Mouse (Mus musculus): ENCODE results near the gene Otof. TPM values are rescaled to one million over a fixed set of nuclear protein-coding genes. Genes with fewer than 3 reads are reported as not detected.

Gene Otof
- polyA plus RNA-seq, 3 experiments from 2014 or later: not detected

- no peak for ATAC-seq
Measured at GRCm38 (mm10) chr5:30423572-30424244, 38.0 kb downstream of the Otof start.

GRCm38 (mm10) chr5:30423121-30423520 lies 38.6 kb downstream of the Otof start:
- no peak for ATAC-seq

GRCm38 (mm10) chr5:30416665-30417064 lies 45.1 kb downstream of the Otof start:
- no peak for ATAC-seq

GRCm38 (mm10) chr5:30415876-30416275 lies 45.9 kb downstream of the Otof start:
- ATAC-seq: no peak

GRCm38 (mm10) chr5:30415381-30415780 lies 46.4 kb downstream of the Otof start:
- ATAC-seq: no peak

- no peak for ATAC-seq
Measured at GRCm38 (mm10) chr5:30411524-30411923, 50.2 kb downstream of the Otof start.

GRCm38 (mm10) chr5:30406876-30407275 lies 54.9 kb downstream of the Otof start:
- no peak for ATAC-seq

GRCm38 (mm10) chr5:30401165-30401564 lies 60.6 kb downstream of the Otof start:
- ATAC-seq: no peak

- ATAC-seq: no peak
Measured at GRCm38 (mm10) chr5:30400521-30400920, 61.2 kb downstream of the Otof start.

GRCm38 (mm10) chr5:30391473-30391872 lies 70.3 kb downstream of the Otof start:
- no peak for ATAC-seq

GRCm38 (mm10) chr5:30389836-30390235 lies 71.9 kb downstream of the Otof start:
- ATAC-seq: no peak

- ATAC-seq: no peak
Measured at GRCm38 (mm10) chr5:30387726-30388125, 74.0 kb downstream of the Otof start.

GRCm38 (mm10) chr5:30382876-30383275 lies 78.9 kb downstream of the Otof start:
- ATAC-seq: no peak

GRCm38 (mm10) chr5:30369426-30369825 lies 92.3 kb downstream of the Otof start:
- ATAC-seq: no peak

- no peak for ATAC-seq
Measured at GRCm38 (mm10) chr5:30367405-30367804, 94.3 kb downstream of the Otof start.

- ATAC-seq: no peak
Measured at GRCm38 (mm10) chr5:30358436-30359099, 103.2 kb downstream of the Otof start.

GRCm38 (mm10) chr5:30356647-30357046 lies 105.1 kb downstream of the Otof start:
- no peak for ATAC-seq

GRCm38 (mm10) chr5:30355559-30356159 lies 106.1 kb downstream of the Otof start:
- ATAC-seq: no peak

- no peak for ATAC-seq
Measured at GRCm38 (mm10) chr5:30355114-30355513, 106.6 kb downstream of the Otof start.

GRCm38 (mm10) chr5:30353605-30354004 lies 108.1 kb downstream of the Otof start:
- ATAC-seq: no peak

- no peak for ATAC-seq
Measured at GRCm38 (mm10) chr5:30343886-30344285, 117.8 kb downstream of the Otof start.

- ATAC-seq: peak; percentile 70
Measured at GRCm38 (mm10) chr5:30343107-30343506, 118.6 kb downstream of the Otof start.

- no peak for ATAC-seq
Measured at GRCm38 (mm10) chr5:30342601-30343015, 119.1 kb downstream of the Otof start.
